In the genomic region with DNA sequence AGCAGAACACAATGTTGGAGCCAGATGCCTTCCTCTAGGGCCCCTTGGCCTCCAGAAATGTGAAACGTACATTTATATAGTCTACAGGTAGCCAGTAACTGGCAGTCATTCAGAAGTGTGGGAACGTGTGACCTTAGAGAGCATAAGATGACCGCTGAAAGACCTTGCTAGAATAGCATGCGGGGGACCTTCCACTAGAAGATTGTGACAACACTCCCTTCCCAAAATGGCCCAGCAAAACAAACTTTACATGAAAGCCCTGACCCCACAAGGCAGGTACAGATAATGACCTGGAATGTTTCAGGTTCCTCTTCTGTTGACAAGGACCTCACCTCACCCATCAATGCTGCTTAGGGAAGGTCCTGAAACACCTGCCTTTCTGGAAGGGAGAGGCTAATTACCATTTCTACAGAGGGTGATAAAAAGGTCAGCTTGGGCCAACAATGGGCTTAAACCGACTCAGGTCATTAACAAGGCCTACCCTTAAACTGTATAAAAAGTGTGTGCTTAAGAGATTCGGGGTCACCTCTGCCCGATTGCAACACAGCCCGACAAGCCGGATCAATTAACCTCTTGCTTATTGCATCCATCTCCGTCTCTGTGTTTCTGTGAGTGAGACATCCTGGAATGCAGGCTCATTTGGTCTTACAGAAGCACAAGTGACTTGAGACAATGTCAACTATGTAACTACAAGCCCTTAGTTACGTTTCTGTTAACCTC, we compare ENCODE assay signal across 20 mouse cellular contexts. TPM values are rescaled to one million over a fixed set of nuclear protein-coding genes. Genes with fewer than 3 reads are reported as not detected.
"Had no signal": no experiment of that assay in that cellular context is flagged by ENCODE, and none has a peak within 500 bp of the region (broad histone marks: within the 10 kb centered on the region; RNA-seq: fewer than 3 reads in every experiment).

Gm4756 (minus strand) TSS at position 51 of the 720 bp plus-strand sequence.

- H3K9me3 ChIP-seq: limb, embryonic 13.5 days; midbrain, embryonic 12.5 days; neural tube, embryonic 13.5 days; stomach, embryonic 15.5 days had no signal

- H3K36me3 ChIP-seq: limb, embryonic 13.5 days; midbrain, embryonic 12.5 days; neural tube, embryonic 13.5 days; stomach, embryonic 15.5 days had no signal

- ATAC-seq: midbrain, embryonic 16.5 days had no signal

- H3K27ac ChIP-seq: limb, embryonic 13.5 days; midbrain, embryonic 12.5 days; neural tube, embryonic 13.5 days; stomach, embryonic 15.5 days had no signal

- DNase-seq: kidney, adult 8-10 months; kidney, postnatal 25 days; lung, adult 18-20 months; retina, postnatal 1 day; right cerebral cortex, postnatal 4 days; spleen, adult 18-20 months; thymus, postnatal 4 days had no signal

- H3K4me2 ChIP-seq: limb, embryonic 13.5 days; midbrain, embryonic 12.5 days; neural tube, embryonic 13.5 days; stomach, embryonic 15.5 days had no signal

- H3K4me3 ChIP-seq: limb, embryonic 13.5 days; midbrain, embryonic 12.5 days; neural tube, embryonic 13.5 days; stomach, embryonic 15.5 days had no signal

- H3K4me1 ChIP-seq: midbrain, embryonic 12.5 days; neural tube, embryonic 13.5 days; stomach, embryonic 15.5 days had no signal

- H3K9ac ChIP-seq: limb, embryonic 13.5 days; midbrain, embryonic 12.5 days; neural tube, embryonic 13.5 days; stomach, embryonic 15.5 days had no signal

- H3K27me3 ChIP-seq: limb, embryonic 13.5 days; midbrain, embryonic 12.5 days; neural tube, embryonic 13.5 days; stomach, embryonic 15.5 days had no signal

RNA-seq across cellular contexts. Expression of gene Gm4756, which starts in this region (rescaled TPM):
- total RNA-seq: layer of hippocampus, postnatal 25 days; left cerebral cortex, adult 8-10 months; left cerebral cortex, postnatal 25 days; megakaryocyte-erythroid progenitor cell, adult 5-6 weeks had no signal
- polyA plus RNA-seq: kidney, embryonic 16.5 days; limb, embryonic 13.5 days; lung, embryonic 16.5 days; midbrain, embryonic 12.5 days; midbrain, embryonic 16.5 days; neural tube, embryonic 13.5 days; stomach, embryonic 15.5 days; testis, adult 2 months; thymus, postnatal 0 days had no signal
